Mouse (Mus musculus) hindbrain, embryonic 16.5 days (tissue): ENCODE measurements around the gene Nmrk1. TPM values are rescaled to one million over a fixed set of nuclear protein-coding genes. Genes with fewer than 3 reads are reported as not detected.

Experiments used
- ATAC-seq: fragments of 200-750 bp; cut with Nextera tagmentation; 2 replicates; pipeline ENCODE4 v1.8.0; 2017; ENCODE audit warnings: moderate TSS enrichment, moderate library complexity
- H3K27ac ChIP-seq: fragments of 300-500 bp; sonication (generic); 2 replicates; pipeline ENCODE4 v1.5.1; 2014; ENCODE audit warnings: low read depth, mild to moderate bottlenecking, control low read depth, low read length, moderate library complexity
- H3K27me3 ChIP-seq: fragments of 300-500 bp; sonication (generic); replicated peaks from 2 replicates; pipeline ENCODE4 v1.6.1; 2014; ENCODE audit warnings: low read length; ENCODE audit not compliant: control insufficient read depth, insufficient read depth
- H3K36me3 ChIP-seq: fragments of 300-500 bp; sonication (generic); 2 replicates; pipeline ENCODE4 v1.6.1; 2014; ENCODE audit warnings: mild to moderate bottlenecking, low read length, moderate library complexity, mixed read lengths; ENCODE audit not compliant: control insufficient read depth, insufficient read depth
- H3K4me1 ChIP-seq: fragments of 300-500 bp; sonication (generic); 2 replicates; pipeline ENCODE4 v1.6.1; 2014; ENCODE audit warnings: low read depth, low read length; ENCODE audit not compliant: control insufficient read depth, insufficient read depth
- H3K4me2 ChIP-seq: fragments of 300-500 bp; sonication (generic); 2 replicates; pipeline ENCODE4 v1.6.1; 2014; ENCODE audit warnings: mild to moderate bottlenecking, low read length, control low read depth, moderate library complexity
- H3K4me3 ChIP-seq: fragments of 300-500 bp; sonication (generic); 2 replicates; pipeline ENCODE4 v1.5.1; 2014; ENCODE audit warnings: mild to moderate bottlenecking, low read length, control low read depth, moderate library complexity
- H3K9ac ChIP-seq: fragments of 300-500 bp; sonication (generic); 2 replicates; pipeline ENCODE4 v1.6.1; 2014; ENCODE audit warnings: low read depth, mild to moderate bottlenecking, control low read depth, low read length, moderate library complexity
- H3K9me3 ChIP-seq: fragments of 300-500 bp; sonication (generic); 2 replicates; pipeline ENCODE4 v1.6.1; 2014; ENCODE audit warnings: mild to moderate bottlenecking, low read length, moderate library complexity; ENCODE audit not compliant: control insufficient read depth
- WGBS: fragments of 180-500 bp; shearing (Covaris S2); extraction: QIAGEN DNeasy Blood & Tissue Kit; methylation state at CpG from one replicate; pipeline ENCODE4 v1.1.7; 2014; 5-methylcytosine and 5-hydroxymethylcytosine counted together
- polyA plus RNA-seq: library from polyadenylated mRNA; unstranded; fragments of >200 nt; fragmentation: Nextera tagmentation; extraction: Ambion mirVana; gene quantifications from 2 replicates; pipeline ENCODE4 v1.2.1, GENCODE M21; 2015

Nmrk1 gene
- polyA plus RNA-seq, 1 experiment from 2014 or later, result 10.1 TPM

- Histone ChIP-seq H3K9ac (no peak overlapping the region), H3K36me3 (no peaks in the 10 kb centered on the region), H3K4me1 (no peaks in the 10 kb centered on the region), H3K4me3 (no peak overlapping the region), H3K27me3 (no peaks in the 10 kb centered on the region), H3K27ac (no peak overlapping the region), H3K4me2 (no peak overlapping the region), H3K9me3 (no peaks in the 10 kb centered on the region)
- WGBS, result 93% methylated on average over 9 of the region's 9 CpGs
- ATAC-seq, result no peak
Observed at GRCm38 (mm10) chr19:18600611-18601010, 31.1 kb upstream of the Nmrk1 start.

GRCm38 (mm10) chr19:18603011-18603410, 28.7 kb upstream of the Nmrk1 start:
- WGBS, result 79% methylated on average over 6 of the region's 6 CpGs
- H3K9me3 ChIP-seq, result no peaks in the 10 kb centered on the region
- 0 out of 2 replicates have a peak, but pooled peaks have one; percentile 7 for ATAC-seq
- no peaks in the 10 kb centered on the region for H3K36me3 ChIP-seq
- no peak overlapping the region for H3K27ac ChIP-seq
- no peak overlapping the region for H3K4me3 ChIP-seq
- H3K27me3 ChIP-seq, result no peaks in the 10 kb centered on the region
- no peaks in the 10 kb centered on the region for H3K4me1 ChIP-seq
- no peak overlapping the region for H3K9ac ChIP-seq
- H3K4me2 ChIP-seq, result no peak overlapping the region

GRCm38 (mm10) chr19:18607907-18608306, 23.8 kb upstream of the Nmrk1 start:
- H3K9ac ChIP-seq, result no peak overlapping the region
- ATAC-seq, result no peak
- H3K4me1 ChIP-seq, result no peaks in the 10 kb centered on the region
- no peaks in the 10 kb centered on the region for H3K9me3 ChIP-seq
- no peak overlapping the region for H3K4me2 ChIP-seq
- H3K4me3 ChIP-seq, result no peak overlapping the region
- WGBS, result 54% methylated on average over 7 of the region's 7 CpGs
- H3K27ac ChIP-seq, result no peak overlapping the region
- no peaks in the 10 kb centered on the region for H3K27me3 ChIP-seq
- H3K36me3 ChIP-seq, result no peaks in the 10 kb centered on the region

GRCm38 (mm10) chr19:18608975-18609374, 22.8 kb upstream of the Nmrk1 start:
- Histone ChIP-seq H3K4me3 (no peak overlapping the region), H3K27me3 (no peaks in the 10 kb centered on the region), H3K36me3 (no peaks in the 10 kb centered on the region), H3K4me1 (peaks cover 4% of the 10 kb centered on the region; the same call in 1 of the 2 replicates), H3K9me3 (no peaks in the 10 kb centered on the region), H3K9ac (no peak overlapping the region), H3K4me2 (no peak overlapping the region), H3K27ac (no peak overlapping the region)
- WGBS, result 74% methylated on average over 6 of the region's 6 CpGs
- no peak for ATAC-seq

- Histone ChIP-seq H3K36me3 (no peaks in the 10 kb centered on the region), H3K4me3 (no peak overlapping the region), H3K4me2 (no peak overlapping the region), H3K27me3 (no peaks in the 10 kb centered on the region), H3K9ac (no peak overlapping the region), H3K4me1 (peaks cover 4% of the 10 kb centered on the region; the same call in 1 of the 2 replicates), H3K9me3 (no peaks in the 10 kb centered on the region), H3K27ac (no peak overlapping the region)
- 88% methylated on average over 7 of the region's 7 CpGs for WGBS
- no peak for ATAC-seq
Observed at GRCm38 (mm10) chr19:18614337-18614736, 17.4 kb upstream of the Nmrk1 start.

- 70% methylated on average over 9 of the region's 9 CpGs for WGBS
Observed at GRCm38 (mm10) chr19:18615680-18616240, 16.0 kb upstream of the Nmrk1 start.

GRCm38 (mm10) chr19:18617504-18617903, 14.2 kb upstream of the Nmrk1 start:
- H3K9me3 ChIP-seq, result no peaks in the 10 kb centered on the region
- H3K4me3 ChIP-seq, result no peak overlapping the region
- H3K9ac ChIP-seq, result no peak overlapping the region
- no peak for ATAC-seq
- H3K36me3 ChIP-seq, result no peaks in the 10 kb centered on the region
- 90% methylated on average over 1 of the region's 1 CpGs for WGBS
- H3K27me3 ChIP-seq, result no peaks in the 10 kb centered on the region
- H3K4me1 ChIP-seq, result peaks cover 4% of the 10 kb centered on the region; the same call in 1 of the 2 replicates
- no peak overlapping the region for H3K4me2 ChIP-seq
- H3K27ac ChIP-seq, result no peak overlapping the region

More at GRCm38 (mm10) chr19:18615680-18616240, 16.0 kb upstream of the Nmrk1 start:
- Histone ChIP-seq H3K27ac (peak overlapping the region; percentile 24; the same call in 1 of the 2 replicates), H3K4me2 (no peak overlapping the region), H3K4me1 (peaks cover 4% of the 10 kb centered on the region; the same call in 1 of the 2 replicates), H3K9ac (no peak overlapping the region), H3K9me3 (no peaks in the 10 kb centered on the region), H3K27me3 (no peaks in the 10 kb centered on the region), H3K36me3 (no peaks in the 10 kb centered on the region), H3K4me3 (no peak overlapping the region)
- ATAC-seq, result no peak

GRCm38 (mm10) chr19:18619060-18619459, 12.7 kb upstream of the Nmrk1 start:
- Histone ChIP-seq H3K4me3 (no peak overlapping the region), H3K4me1 (no peaks in the 10 kb centered on the region), H3K27me3 (no peaks in the 10 kb centered on the region), H3K4me2 (no peak overlapping the region), H3K27ac (no peak overlapping the region), H3K36me3 (no peaks in the 10 kb centered on the region), H3K9me3 (no peaks in the 10 kb centered on the region), H3K9ac (no peak overlapping the region)
- ATAC-seq, result no peak
- WGBS, result 81% methylated on average over 5 of the region's 5 CpGs

GRCm38 (mm10) chr19:18619691-18620090, 12.1 kb upstream of the Nmrk1 start:
- H3K4me3 ChIP-seq, result no peak overlapping the region
- ATAC-seq, result no peak
- no peak overlapping the region for H3K4me2 ChIP-seq
- no peaks in the 10 kb centered on the region for H3K4me1 ChIP-seq
- no peak overlapping the region for H3K27ac ChIP-seq
- no peaks in the 10 kb centered on the region for H3K27me3 ChIP-seq
- H3K9ac ChIP-seq, result no peak overlapping the region
- H3K9me3 ChIP-seq, result no peaks in the 10 kb centered on the region
- 81% methylated on average over 1 of the region's 1 CpGs for WGBS
- no peaks in the 10 kb centered on the region for H3K36me3 ChIP-seq
